Mouse (Mus musculus) spleen, adult 2 months (tissue): ENCODE data around the gene Rbm42.

Source experiments
- CTCF ChIP-seq: fragments of 200-500 bp; IDR thresholded peaks from 2 replicates; pipeline ENCODE4 v1.5.1; 2011; ENCODE audit warnings: mild to moderate bottlenecking, inconsistent platforms; ENCODE audit not compliant: insufficient read depth, insufficient read length, insufficient replicate concordance; ENCODE audit errors: extremely low read depth
- POLR2A ChIP-seq: fragments of 200-500 bp; IDR thresholded peaks from 2 replicates; pipeline ENCODE4 v1.6.1; 2011; ENCODE audit warnings: low read depth, low read length, inconsistent platforms

- no peak for TF ChIP-seq CTCF
- no peak for TF ChIP-seq POLR2A
These were observed 13.7 kb downstream of the Rbm42 start for GRCm38 (mm10) chr7:30636395-30636794.
